Mouse (Mus musculus) testis, postnatal 10 days (tissue): ENCODE measurements around the gene Nptxr.

Experiments
- DNase-seq: peaks from one replicate; pipeline ENCODE4 v3.0.0; 2021; ENCODE audit warnings: low spot score

Nptxr gene

DNA sequence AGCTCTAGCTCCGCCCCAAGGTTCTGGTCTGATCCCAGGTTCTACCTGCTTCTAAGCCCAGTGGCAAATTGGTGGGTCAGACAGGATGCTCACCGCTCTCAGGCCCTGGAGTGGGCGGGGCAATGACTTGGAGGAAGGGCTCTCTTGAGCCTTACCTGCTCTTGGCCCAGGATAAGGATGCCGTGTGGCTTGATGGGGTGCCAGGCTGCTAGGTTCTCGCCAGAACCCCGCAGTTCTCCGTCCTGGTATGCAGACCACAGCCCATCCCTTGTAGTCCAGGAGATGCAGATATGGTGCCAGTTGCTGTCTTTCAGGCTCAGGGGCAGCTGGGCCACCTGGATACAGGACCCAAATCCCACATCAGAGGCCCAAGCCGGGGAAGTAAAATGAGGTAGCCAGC is 14.5 kb downstream of the Nptxr start:
- no peak for DNase-seq

DNA sequence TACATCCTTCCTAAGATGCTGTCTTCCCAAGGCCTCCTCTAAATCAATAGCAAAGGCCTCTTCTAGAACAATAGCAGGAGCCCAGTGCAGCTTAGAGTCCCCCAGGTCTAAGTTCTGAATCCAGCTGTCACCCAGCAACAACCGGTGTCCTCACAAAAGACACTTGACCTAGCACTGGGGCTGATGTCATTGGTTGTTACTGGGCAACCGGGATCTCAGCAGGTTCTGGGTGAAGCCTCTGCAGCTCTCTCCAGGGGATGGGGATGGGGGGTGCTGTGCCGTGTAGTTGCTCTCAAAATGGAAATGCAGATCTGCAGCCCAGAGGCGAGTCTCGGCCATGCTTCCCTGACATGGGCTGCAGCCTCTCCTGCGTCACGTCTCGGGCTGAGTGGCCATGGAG is 16.8 kb downstream of the Nptxr start:
- no peak for DNase-seq

DNA sequence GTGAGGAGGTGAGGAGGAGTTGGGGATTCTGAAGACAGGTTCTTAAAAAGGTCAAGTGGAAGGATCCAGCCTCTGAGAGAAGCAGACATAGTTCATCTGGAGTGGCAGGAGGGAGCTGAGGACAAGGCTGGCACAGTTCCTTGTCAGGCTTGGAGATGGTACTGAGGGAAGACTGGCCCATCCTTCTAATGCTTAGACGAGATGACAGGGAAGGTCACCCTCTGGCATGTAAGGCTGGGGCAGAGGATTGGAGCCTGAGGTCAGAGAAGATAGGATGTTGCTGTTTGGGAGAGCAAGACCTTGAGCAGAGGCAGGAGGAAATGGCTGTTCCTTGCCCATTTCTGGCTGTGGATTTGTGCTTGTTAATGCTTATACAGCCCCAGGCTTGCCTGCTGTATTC is 19.5 kb downstream of the Nptxr start:
- no peak for DNase-seq

DNA sequence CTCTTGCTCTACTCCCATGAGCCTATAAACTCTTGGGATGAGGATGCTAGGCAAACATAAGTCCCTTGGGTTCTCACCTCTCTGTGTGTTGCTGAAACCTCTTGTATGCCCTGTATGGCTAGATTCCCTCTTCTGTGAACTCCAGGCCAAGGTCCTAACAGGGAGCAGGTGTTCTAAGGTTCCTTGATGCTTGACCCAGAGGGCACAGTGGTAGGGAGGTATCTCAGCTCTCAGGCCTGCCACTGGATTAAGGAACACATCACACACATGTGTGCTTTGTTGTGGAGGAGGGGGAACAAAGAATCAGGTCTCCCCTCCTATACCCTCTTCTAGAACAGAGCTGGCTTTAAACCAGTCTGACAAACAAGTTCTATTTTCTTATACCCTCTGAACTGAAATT is 26.8 kb downstream of the Nptxr start, which contains the start of gene Dnal4:
Gene Dnal4 (minus strand): TSS at position 101 of the 400 bp plus-strand sequence.
- DNase-seq, result no peak

DNA sequence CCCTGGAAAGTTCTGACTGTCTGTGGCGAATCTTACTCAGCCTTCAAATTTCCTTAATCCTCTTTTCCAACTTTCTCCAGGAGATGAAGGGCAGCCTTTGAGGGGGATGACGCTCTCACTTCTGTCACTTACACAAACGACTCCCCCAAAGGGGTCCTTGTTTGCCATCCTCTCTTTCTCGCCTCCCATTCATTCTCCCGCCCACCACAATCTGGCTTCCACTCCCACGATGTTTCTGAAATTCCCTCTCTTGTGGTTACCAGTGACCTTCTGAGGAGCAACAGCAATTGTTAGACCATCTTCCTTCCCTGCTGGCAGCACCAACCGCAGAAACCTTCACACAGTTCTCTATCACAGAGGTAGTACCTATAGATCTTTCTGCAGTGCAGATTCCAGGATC is 28.9 kb downstream of the Nptxr start:
- DNase-seq, result no peak

DNA sequence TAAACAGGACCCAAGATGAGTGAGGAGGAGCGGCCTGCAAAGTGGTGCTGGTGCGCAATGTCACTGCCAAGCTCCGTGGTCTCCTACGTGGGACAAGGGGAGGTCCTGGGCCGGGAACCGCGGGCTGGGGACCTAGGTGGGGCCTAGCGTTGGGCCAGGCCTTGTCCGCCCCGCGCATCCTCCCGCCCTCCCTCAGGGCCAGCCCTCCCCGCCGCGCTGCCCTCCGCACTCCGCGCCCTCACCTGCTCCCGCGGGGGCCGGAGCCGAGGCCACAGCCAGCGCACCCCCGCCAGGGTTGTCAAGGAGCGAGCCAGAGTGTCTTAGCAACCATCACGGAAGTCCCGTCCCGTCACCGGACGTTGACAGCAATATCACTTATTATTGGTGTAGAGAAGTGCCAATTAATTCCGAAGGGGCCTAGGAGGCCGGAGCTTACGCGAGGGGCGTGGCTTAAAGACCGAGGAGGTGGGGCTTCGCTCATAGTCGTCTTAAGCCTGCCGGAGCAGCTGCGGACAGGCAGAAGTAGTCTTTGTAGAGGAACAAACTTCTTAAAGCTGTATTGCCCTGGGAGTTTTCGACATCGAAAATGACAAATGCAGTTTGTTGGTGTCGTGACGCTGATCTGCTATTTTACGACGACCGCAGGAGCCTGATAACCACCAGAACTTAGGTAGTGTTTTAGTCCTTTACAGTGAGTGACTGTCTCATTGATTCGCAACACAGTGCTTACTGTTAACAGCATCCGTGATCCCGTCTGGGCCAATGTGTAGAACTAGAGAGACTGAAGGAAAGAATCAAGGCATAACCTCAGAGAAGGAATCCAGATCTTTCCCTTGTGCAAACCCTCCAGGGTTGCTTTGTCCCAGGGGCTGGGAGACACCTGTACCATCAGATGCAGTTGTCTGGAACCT is 30.2 kb downstream of the Nptxr start:
- peak; percentile 97 for DNase-seq

DNA sequence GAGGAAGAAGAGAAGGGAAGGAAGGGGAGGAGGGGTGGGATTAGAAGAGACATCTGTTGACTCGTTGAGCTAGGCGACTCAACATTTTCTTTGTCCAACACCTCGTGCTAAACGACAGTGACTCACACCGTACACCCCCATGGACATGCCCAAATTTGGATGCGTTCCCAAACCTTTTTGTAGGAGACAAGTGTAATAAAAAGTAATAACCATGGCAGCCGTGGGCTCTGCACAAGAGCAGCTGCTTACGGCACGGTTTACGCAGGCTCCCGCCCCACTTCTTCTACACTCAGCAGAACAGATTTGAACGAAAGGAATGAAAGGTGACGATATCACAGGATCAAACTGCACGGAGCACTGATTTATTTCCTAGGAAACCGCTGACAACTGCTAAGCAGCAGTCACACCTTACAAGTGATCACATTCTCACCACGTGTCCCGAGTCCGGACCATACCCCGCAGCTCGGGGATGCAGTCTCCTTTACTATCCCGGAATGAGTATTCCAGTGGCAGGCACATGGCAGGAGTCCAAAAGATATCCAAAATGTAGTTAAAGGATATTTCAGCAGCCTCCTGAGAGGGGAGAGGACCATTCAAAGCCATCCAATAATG is 33.8 kb downstream of the Nptxr start:
- no peak for DNase-seq

DNA sequence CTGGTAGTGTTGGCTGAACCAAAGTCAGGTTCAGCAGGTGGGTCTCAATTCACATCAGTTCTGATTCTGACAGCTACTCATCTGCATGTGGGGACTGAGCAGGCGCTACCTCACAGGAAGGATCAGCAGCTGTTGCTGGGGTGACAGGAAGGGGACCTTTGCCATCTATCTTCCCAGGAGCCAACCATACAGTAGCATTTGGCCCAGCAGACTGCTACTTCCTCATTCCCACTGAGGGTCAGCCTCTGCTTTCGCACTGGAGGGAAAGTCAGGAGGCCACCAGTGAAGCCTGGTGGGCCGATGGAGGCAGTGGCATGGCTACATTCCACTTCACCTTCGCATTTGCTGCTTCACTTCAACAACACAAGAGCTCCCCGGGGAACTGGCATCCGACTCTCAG is 36.3 kb downstream of the Nptxr start:
- no peak for DNase-seq

DNA sequence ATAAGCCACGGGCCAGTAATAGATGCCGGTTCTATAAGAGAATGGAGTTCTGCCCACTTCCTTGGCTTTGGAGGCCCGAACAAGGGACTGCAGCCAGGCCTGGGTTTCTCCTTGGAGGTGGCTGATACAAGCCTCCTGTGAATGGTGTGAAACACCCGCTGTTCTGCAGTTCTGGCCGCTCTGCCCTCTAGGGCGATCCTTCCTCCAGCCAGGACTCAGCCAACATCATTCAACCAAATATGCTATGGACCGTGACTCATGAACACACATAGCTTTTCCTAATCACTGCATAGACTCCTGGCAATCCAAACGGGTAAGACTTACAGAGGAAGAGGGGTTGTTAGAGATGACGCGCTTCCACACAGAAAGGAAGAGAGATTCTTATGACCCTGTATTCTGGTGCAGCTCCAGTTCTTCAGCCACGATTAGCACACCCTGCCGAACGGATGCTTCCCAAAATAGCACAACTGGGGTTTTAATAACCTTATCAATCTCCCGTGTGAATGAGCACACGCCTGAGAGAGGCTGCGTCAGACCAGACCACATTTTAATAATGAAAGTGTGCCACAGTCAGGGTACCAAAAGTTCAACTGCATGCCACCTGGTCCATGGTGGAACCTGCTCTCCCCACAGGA is 37.1 kb downstream of the Nptxr start:
- DNase-seq, result no peak

DNA sequence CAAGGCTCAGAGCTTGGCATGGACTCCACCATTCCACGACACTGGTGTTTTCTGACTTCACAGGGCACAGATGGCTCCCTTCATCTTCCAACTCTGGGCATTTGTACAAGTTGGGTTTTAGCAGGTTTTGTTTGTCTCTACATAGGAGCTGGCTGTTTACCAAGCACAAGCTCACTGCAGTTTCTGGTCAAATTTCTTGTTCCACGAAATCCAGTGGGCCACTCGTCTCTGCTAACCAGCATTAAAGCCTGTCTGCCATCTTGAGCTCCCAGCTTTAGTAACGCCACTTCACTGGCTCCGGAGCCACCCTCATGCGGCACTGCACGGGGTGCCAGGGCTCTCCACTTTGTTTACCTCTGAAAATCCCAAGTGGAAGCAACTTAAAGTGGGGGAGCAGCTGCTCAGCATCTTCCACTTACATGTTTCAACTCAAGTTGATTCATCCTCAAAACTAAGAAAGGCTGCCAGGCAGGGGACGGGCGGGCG is 37.9 kb downstream of the Nptxr start:
- DNase-seq, result no peak

DNA sequence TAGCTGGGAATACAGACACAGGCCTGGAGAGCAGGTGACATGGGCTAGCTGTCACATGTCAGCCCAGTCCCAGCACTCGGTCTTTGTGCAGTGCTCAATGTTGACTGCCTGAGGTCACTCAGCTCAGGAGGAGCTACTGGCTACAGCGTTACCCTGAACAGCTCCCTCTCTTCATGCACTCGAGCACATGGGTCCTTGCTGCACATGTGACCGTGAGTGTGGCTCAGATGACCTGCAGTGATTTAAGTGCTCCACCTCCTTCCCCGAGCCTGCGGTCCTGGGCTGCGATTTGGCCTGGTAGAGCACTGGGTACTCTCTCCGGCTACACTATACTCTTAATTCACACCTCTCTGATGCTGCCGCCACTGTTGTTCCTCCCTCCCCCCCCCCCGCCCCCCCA is 38.4 kb downstream of the Nptxr start:
- DNase-seq, result no peak

DNA sequence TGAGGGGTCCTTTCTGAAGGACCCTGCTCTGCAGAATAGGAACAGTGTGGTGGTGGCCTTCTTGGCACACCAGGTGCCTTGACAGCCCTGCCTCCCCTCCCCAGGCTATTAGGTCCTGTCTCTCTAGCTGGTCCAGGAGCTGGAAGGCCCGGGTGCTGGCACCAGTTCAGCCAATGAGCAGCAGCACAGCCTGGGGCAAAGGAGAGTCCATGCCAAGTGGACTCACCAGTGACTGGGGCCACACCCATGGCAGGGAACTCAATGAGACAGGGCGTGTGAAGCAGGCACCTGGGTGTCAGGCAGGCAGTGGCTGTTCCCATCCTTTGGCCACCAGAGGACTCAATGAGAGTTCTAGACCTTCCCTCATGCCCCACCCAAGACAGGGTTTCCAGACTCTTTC is 39.2 kb downstream of the Nptxr start:
- no peak for DNase-seq

DNA sequence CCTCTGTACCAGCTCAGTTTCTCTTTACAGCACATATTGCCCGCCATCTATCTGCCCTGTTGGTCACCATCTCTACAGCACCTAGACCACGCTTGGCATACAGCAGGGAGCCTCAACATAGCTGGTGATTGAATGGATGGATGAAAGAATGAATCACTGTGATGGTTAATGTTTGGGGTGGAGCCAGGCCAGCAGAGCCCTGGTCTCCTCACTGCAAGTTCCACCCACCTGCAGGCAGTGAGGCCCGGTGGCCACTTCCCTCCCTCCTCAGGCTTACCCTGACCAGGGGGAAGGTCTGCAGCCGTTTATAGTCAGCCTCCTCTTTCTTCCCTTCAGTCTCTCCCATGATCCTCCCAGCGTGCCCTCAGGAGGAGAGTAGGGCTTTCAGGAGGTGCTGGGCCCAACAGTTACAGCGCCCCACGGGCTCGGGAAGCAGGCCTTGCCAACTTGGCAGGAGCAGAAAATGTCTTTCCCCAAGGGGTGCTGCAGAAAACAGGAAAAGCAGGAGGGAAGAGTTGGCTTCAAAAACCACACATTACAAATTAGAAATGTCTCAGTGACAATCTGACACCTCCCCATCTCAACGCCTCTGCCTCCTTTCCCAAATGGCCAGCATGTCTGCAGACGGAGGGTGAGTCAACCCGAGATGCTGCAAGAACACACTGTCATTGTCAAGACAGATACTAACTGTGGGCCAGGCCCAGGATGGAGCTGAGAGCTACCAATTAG is 39.9 kb downstream of the Nptxr start:
- DNase-seq, result no peak

DNA sequence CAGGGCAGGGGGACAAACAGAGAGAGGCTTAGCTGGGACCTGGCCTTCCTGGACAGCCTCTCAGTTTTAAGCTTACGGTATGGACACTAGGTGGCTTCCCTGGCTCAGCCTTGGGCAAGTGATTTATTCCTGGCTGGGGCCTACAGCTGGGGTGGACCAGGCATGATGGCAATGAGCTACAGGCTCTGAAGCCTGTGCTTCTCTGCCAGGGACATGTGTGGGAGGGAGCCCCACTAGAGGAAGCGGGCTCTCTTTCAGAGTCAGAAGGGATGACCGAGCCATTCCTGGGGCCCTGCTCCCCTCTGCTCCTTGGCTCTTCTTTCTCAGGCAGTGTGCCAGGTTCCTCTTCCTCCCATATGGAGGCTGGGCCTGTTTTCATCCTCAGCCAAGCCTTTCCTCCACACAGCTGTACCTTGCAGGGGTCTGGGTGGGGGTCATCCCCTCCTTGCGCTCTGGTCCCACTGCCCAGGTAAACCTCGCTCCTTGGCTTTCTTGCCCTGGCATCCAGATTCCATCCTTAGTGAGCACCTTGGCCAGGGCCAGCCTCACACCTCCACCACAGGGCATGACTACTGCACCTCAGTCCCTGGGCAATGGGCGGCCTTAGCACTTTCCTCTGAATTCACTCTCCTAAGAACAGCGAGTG is 40.8 kb downstream of the Nptxr start:
- no peak for DNase-seq

DNA sequence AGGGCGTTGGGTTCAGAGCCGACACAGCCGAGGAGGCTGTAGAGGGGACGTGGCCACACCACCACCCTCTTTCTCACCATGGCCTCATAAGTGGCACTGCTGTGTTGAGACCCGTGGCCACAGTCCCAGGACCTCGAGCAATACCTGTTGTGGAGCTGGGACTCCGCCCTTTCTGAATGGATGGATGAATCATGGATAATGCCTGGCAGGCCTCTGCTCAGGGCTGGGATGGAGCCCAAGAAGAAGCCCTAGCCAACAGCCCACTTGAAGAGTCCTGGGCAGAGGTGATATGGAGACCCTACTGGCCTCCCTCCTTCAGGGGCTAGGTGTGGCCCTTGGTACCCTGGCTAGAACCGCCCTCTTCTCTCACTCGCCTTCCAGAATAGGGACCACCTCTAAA is 41.6 kb downstream of the Nptxr start:
- DNase-seq, result no peak

DNA sequence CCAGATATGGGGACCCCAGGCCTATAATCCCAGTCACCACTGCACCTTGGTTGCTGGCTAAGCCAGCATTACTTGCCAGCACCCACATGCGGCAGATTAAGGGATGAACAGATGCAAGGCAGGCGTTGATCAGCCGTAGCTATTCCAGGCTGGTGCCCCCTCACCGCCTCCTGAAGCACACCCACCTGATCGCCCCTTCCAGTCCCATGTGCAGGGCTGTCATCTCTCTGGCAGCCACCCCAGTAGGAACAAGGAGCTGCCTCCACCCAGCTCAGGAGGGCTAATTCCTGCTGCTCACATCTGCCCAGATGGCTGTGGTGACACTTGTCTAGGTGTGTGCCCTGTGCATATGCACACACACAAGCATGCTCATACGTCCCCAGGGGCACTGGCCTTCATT is 43.6 kb downstream of the Nptxr start:
- no peak for DNase-seq

DNA sequence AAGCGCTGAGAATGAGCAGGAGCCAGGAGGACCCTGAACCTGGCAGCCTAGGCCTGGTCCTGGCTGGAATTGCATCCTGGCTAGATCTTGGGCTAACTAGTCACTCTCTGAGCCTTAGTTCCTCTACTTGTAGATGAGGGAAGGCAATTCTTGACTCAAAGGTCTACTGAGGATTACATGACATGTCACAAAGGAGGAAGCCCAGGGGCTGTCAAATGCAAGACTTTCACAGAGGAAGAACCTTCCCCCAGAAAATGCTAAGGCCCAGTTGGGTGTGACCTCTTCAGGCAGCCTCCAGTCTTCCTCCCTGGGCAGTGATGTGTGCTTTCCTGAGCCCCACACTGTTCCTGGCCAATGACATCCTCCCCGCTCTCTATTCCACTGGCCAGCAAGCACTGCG is 47.4 kb downstream of the Nptxr start:
- DNase-seq, result no peak

DNA sequence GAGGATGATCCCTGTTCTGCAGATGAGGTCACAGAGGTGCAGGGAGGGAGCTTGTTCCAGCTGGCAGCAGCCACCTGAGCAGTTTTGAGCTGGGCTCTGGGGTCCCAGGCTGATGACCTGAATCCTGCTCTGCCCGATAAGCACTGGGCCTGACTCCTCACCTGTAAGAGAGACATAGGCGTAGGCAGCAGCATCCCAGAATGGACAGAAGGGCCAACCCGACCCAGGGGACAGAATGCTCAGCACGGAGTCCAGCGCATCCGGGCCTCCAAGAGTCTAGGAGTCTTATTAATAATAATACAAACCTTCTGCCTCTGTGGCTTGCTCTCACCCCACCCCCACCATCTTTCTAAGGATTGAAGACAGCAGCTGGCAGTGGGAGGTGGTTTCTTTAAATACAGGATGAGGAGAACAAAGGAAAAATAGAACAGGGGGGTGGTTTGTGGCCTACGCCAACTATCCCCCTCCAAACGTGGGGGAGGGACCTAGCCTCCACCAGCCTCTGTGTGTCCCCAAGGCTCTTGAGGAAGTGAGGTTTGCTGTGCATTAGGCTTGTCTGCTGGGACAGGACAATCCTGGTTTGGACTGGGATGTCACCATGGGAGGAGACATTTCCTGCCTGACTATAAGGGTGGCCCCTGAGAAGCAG is 48.5 kb downstream of the Nptxr start:
- no peak for DNase-seq

DNA sequence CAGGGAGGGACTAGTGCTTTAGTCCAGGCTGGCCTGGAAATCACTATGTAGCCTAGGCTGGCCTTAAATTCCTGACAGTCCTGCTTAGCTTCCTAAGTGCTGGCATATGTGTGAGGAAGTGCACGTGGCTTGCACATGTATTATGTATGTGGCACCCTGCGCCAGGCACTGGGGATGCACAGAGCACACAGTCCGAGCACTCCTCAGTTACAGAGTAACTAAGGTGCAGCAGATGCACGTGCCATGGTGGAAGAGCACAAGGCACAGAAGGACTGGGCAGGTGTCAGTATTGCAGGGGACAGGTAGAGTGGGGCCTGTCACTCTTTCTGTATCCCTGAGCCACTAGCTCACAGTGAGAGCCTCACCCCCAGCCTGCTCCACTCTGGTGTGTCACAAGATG is 49.4 kb downstream of the Nptxr start:
- DNase-seq, result no peak

DNA sequence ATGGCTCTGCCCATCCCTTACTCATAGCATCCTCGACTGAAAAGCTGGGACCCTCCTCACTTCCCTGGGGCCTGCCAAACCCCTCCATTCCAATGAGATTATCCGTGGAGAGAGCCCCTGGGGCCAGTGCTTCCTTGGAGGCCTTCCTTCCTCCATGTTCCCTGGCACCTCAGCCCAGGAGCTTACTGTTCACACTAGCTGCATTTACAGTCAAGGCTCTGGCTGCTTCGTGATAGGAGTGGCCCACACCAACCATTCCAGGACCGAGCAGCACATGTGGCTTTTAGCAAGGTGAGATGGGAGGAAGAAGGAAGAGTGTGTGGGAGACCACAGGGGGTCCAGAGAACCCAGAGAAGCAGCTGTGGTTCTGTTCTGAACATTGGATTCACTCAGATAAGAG is 50.7 kb downstream of the Nptxr start:
- DNase-seq, result no peak

DNA sequence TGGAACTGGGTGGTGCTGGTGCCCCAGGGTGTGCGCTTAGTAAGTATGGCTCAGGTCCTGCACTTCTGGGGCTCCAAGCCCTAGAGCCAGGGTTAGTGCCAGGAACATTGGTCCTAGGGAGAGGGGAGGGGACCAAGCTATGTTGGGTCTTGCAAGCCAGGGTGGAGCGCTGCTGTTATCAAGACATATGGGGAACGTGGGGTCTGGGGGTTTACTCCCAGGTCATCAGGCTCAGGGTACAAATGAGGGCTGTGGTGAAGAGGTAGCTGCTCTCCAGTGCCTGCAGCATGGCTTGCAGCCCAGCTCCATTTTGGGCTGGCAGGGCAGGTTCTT is 51.2 kb downstream of the Nptxr start:
- DNase-seq, result no peak
